In the genomic region with DNA sequence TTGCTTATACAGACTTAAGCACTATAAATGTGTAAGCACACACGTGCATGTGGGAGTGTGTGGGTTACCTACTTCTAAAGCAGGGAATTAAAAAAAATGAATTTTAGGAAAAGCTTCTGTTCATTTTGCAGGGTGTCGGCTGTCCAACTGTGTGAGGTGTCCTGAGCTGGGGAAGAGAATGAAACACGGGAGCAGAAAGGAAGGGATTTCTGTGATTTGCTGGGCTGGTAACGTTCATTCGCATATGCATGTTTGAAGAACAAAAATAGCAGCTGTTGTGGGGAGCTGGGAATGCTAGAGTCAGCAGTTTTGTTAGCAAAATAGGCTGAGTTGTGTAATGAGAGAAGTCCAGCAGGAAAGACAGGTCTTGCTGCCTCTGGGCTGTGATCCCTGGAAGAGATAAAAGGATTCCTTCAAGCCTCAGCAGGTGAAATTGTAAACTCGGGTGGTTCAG, we compare ENCODE assay signal across 9 mouse cellular contexts.
A peak's percentile ranks its signal among the peaks of the same experiment; 100 is the strongest.
DNase-seq lines count a peak whose midpoint lies in the region; ATAC-seq and TF ChIP-seq lines count a peak whose summit lies in the region.
"Had no signal": no experiment of that assay in that cellular context is flagged by ENCODE, and none has a peak within 500 bp of the region (broad histone marks: within the 10 kb centered on the region; RNA-seq: fewer than 3 reads in every experiment).

No protein-coding gene starts in this region.

- no peak overlapping the region for H3K4me2 ChIP-seq in forebrain, postnatal 0 days (ENCODE audit: low read depth)
- no peak overlapping the region for H3K4me2 ChIP-seq in forebrain, embryonic 11.5 days (ENCODE audit: low read depth, low read length, severe bottlenecking)

- DNase-seq in forebrain, postnatal 0 days: no peak
- DNase-seq in forebrain, embryonic 11.5 days (ENCODE audit: low spot score): no peak
- peak; percentile 64 for DNase-seq in right cerebral cortex, adult 18-20 months
- no peak for DNase-seq in right cerebral cortex, postnatal 4 days
- peak in 1 of 2 experiments; percentile 31 for DNase-seq in left cerebral cortex, adult 2 months (ENCODE audit: extremely low spot score in 1 of 2, low spot score in 2 of 2)
- DNase-seq in telencephalon, adult 2 months (ENCODE audit: low read depth, low spot score): peak; percentile 72
- no peak for DNase-seq in layer of hippocampus, postnatal 14 days (ENCODE audit: low spot score in 2 of 2)
- no peak for DNase-seq in cerebellum, adult 8-10 months

- no peaks in the 10 kb centered on the region for H3K9me3 ChIP-seq in forebrain, postnatal 0 days (ENCODE audit: low read length)
- H3K9me3 ChIP-seq in forebrain, embryonic 11.5 days (ENCODE audit: control insufficient read depth, low read length): no peaks in the 10 kb centered on the region

- H3K27me3 ChIP-seq in forebrain, postnatal 0 days (ENCODE audit: insufficient read depth, low read length): no peaks in the 10 kb centered on the region
- H3K27me3 ChIP-seq in forebrain, embryonic 11.5 days (ENCODE audit: control insufficient read depth, insufficient read depth, low read length): no peaks in the 10 kb centered on the region

- no peak overlapping the region for H3K27ac ChIP-seq in forebrain, postnatal 0 days (ENCODE audit: low read depth, low read length)
- no peak overlapping the region for H3K27ac ChIP-seq in forebrain, embryonic 11.5 days (ENCODE audit: low read depth, low read length)
- H3K27ac ChIP-seq in left cerebral cortex, adult 2 months: peak overlapping the region; percentile 81

- peak; percentile 47 for ATAC-seq in forebrain, postnatal 0 days
- no peak for ATAC-seq in forebrain, embryonic 11.5 days (replicated peaks; ENCODE audit: low FRiP score)

- H3K4me3 ChIP-seq in forebrain, postnatal 0 days (ENCODE audit: low read depth, low read length): no peak overlapping the region
- no peak overlapping the region for H3K4me3 ChIP-seq in forebrain, embryonic 11.5 days (ENCODE audit: low read depth, low read length)
- no peak overlapping the region for H3K4me3 ChIP-seq in left cerebral cortex, adult 2 months
- H3K4me3 ChIP-seq: myocyte had no signal

- no peak overlapping the region for H3K9ac ChIP-seq in forebrain, postnatal 0 days
- H3K9ac ChIP-seq in forebrain, embryonic 11.5 days (ENCODE audit: low read length): no peak overlapping the region

- intact Hi-C loops in left cerebral cortex, adult 2 months (cut with DNase I): no loop called here

- no peaks in the 10 kb centered on the region for H3K36me3 ChIP-seq in forebrain, postnatal 0 days (ENCODE audit: insufficient read depth)
- H3K36me3 ChIP-seq in forebrain, embryonic 11.5 days (ENCODE audit: control insufficient read depth, insufficient read depth, low read length): no peaks in the 10 kb centered on the region

- 40% methylated on average over 6 of the region's 6 CpGs for WGBS in forebrain, postnatal 0 days
- WGBS in forebrain, embryonic 11.5 days: 66% methylated on average over 6 of the region's 6 CpGs

- TF ChIP-seq CTCF in forebrain, postnatal 0 days (IDR thresholded peaks at IDR 0.05; ENCODE audit: low read depth): no peak
- no peak for TF ChIP-seq CTCF in left cerebral cortex, adult 2 months (IDR thresholded peaks at IDR 0.05)

- H3K4me1 ChIP-seq in forebrain, postnatal 0 days (ENCODE audit: insufficient read depth): no peaks in the 10 kb centered on the region
- H3K4me1 ChIP-seq in forebrain, embryonic 11.5 days (replicated peaks; ENCODE audit: control insufficient read depth, insufficient read depth, low read length): no peaks in the 10 kb centered on the region

Comparison
In these comparisons a context has a peak if more than half of its experiments do, and no peak if none do; other contexts are left out.
1. DNase-seq: peak in right cerebral cortex, adult 18-20 months (single experiment) and telencephalon, adult 2 months (single experiment); none in forebrain, postnatal 0 days (single experiment), forebrain, embryonic 11.5 days (single experiment), right cerebral cortex, postnatal 4 days (single experiment), layer of hippocampus, postnatal 14 days (0 of 2) and cerebellum, adult 8-10 months (single experiment).